Mouse (Mus musculus): ENCODE measurements around the gene Ppme1.

GRCm38 (mm10) chr7:100287748-100288578 lies 84.1 kb downstream of the Ppme1 start:
- no peak for TF ChIP-seq CTCF (IDR thresholded peaks at IDR 0.05; ENCODE audit: borderline replicate concordance, extremely low read depth, insufficient read depth, insufficient read length)
- TF ChIP-seq POLR2A (IDR thresholded peaks at IDR 0.05; ENCODE audit: borderline replicate concordance, extremely low read depth, insufficient read depth, insufficient read length, poor library complexity, severe bottlenecking) = no peak
